Mouse (Mus musculus) Patski (cell line): ENCODE data around the gene Cdh23. TPM values are rescaled to one million over a fixed set of nuclear protein-coding genes. Genes with fewer than 3 reads are reported as not detected.
A peak's percentile ranks its signal among the peaks of the same experiment; 100 is the strongest.

Experiments used
- ATAC-seq: fragments of 100-300 bp; one replicate; pipeline ENCODE4 v1.8.0; 2021
- CTCF ChIA-PET: fragments of 350-600 bp; sonication (Branson Sonifier 250); formaldehyde crosslinking; loops from one replicate; lab custom pipeline; 2022; ENCODE audit warnings: inconsistent platforms; lab: Charles Lee
- POLR2A ChIA-PET: fragments of 350-600 bp; sonication (Branson Sonifier 250); formaldehyde crosslinking; loops from one replicate; lab custom pipeline; 2022; ENCODE audit warnings: antibody characterized with exemption, inconsistent platforms; lab: Charles Lee
- DNase-seq: peaks from one replicate; pipeline ENCODE4 v3.0.0-alpha.2; 2011; ENCODE audit warnings: low read depth, low spot score
- H3K27me3 ChIP-seq: fragments of 371-371 bp; one replicate; pipeline ENCODE4 v1.5.1; 2021
- CTCF ChIP-seq: fragments of 100-300 bp; IDR thresholded peaks from one replicate; pipeline ENCODE4 v1.5.1; 2021
- in situ Hi-C: fragments of 300-500 bp; cut with MboI; formaldehyde crosslinking; loops from 3 replicates; pipeline ENCODE4 v1.11.1; 2018; ENCODE audit warnings: low pct_unique_long_range_greater_than_20kb, mixed read lengths
- polyA plus RNA-seq: library from polyadenylated mRNA; unstranded; gene quantifications from one replicate; pipeline ENCODE4 v1.2.3, GENCODE M21; 2021

Cdh23 gene
- polyA plus RNA-seq, 1 experiment from 2014 or later: 0.19 TPM

DNA sequence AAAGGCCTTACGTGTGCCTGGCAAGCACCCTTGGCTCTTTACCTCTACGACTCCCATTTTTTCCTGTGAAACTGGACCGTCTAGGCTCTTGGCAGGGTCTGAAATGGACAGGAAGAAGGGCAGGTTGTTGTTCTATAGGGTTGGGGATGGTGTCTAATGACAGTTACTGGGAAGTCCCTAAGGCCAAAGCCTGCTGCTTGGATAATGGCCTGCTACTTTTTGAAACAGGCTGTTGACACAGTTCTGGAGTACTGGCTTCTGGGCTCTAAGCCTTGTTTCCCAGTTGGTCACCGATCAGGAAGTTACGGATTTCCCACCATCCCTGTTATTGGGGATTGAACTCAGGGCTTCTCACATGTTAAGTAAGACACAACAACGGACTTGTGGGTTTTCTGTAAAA, 415.9 kb downstream of the Cdh23 start:
- CTCF ChIA-PET: interaction anchor here (1.0 kb wide), 1 partner anchor 34 kb away, joined by 3 read pairs; no protein-coding TSS in a partner anchor
- DNase-seq (no peak), ATAC-seq (no peak)
- POLR2A ChIA-PET: no interaction called here
- TF ChIP-seq CTCF: no peak
- in situ Hi-C loops: no loop called here
- no peaks in the 10 kb centered on the region for H3K27me3 ChIP-seq

DNA sequence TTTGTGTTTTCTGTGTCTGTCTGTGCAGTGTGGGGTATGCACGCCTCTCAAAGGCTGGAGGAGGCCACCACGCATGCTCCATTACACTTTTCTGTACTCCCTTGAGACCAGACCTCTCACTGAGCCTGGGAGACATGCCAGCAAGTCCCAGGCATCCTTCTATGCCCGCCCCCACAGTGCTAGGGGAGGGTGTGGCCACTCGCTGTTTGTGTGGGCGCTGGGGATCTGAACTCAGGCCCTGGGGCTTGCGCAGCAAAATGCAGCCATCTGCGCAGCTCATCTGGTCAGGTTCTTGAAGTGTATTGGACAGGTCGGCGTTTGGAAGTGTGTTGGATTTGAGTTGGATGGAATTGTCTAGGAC, 416.4 kb downstream of the Cdh23 start:
- ChIA-PET CTCF (interaction anchor here (1.0 kb wide), 1 partner anchor 34 kb away, joined by 3 read pairs; no protein-coding TSS in a partner anchor), POLR2A (interaction anchor here (0.9 kb wide), 1 partner anchor 10 kb away, joined by 3 read pairs; no protein-coding TSS in a partner anchor)
- TF ChIP-seq CTCF: no peak
- ATAC-seq (no peak), DNase-seq (no peak)
- in situ Hi-C loops: no loop called here
- H3K27me3 ChIP-seq: no peaks in the 10 kb centered on the region

DNA sequence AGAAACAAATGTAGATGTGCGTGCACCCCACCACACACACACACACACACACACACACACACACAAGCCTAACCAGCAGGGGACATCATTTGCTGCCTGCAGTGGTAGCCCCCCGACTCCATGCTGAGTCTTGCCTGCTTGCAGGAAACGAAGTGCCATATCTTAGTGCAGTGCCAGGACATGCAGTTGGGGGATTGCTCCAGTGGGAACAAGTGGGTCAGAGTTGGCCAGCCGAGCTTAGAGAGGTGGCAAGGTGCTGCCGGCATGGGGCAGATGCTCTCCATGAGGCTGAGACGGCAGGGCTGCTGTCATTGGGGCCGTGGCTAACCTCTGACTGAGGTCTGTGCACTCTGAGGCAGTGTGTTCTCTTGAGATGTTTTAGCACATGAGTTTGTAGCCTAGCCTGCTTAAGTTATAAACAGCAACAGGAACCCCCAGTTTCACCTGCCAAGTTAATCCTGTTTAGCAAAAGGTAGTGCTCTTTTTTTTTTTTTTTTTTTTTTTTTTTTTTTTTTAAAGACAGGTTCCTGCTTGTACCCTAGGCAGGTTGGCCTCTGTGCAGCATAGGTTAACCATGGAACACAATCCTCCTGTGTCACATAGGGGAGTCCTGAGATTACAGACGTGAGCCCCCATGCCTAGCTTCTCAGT, 416.9 kb downstream of the Cdh23 start:
- ChIA-PET POLR2A (interaction anchor here (0.9 kb wide), 1 partner anchor 11 kb away, joined by 3 read pairs; no protein-coding TSS in a partner anchor), CTCF (interaction anchor here (0.8 to 1.0 kb wide), 2 partner anchors 15 to 33 kb away, joined by 3 read pairs; no protein-coding TSS in a partner anchor)
- no peak for TF ChIP-seq CTCF
- ATAC-seq: no peak
- DNase-seq: no peak
- in situ Hi-C loops: no loop called here
- H3K27me3 ChIP-seq: no peaks in the 10 kb centered on the region

DNA sequence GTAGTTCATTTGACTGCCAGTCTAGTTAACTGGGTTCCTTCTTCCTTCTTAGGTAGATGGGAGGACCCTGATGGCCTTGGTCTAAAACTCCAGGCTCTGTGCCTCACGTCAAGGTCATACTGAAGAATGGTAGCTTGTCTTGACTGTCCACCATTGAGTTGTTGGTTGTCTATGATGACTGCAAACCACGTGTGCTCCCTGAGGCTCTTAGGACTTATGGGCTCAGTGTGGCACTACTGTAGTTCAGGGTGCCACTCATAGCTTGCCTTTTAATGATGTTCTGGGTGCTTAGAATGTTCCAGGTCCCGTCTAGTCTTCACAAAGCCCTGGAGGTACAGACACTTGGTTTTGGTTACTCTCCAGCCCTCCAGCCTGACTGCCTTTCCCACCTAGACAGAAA, 417.5 kb downstream of the Cdh23 start:
- H3K27me3 ChIP-seq: no peaks in the 10 kb centered on the region
- DNase-seq (no peak), ATAC-seq (no peak)
- ChIA-PET CTCF (interaction anchor here (0.8 kb wide), 1 partner anchor 15 kb away, joined by 3 read pairs; no protein-coding TSS in a partner anchor), POLR2A (interaction anchor here (0.7 to 1.7 kb wide), 3 partner anchors 11 to 26 kb away, joined by 3 read pairs; no protein-coding TSS in a partner anchor)
- TF ChIP-seq CTCF: no peak
- in situ Hi-C loops: no loop called here

DNA sequence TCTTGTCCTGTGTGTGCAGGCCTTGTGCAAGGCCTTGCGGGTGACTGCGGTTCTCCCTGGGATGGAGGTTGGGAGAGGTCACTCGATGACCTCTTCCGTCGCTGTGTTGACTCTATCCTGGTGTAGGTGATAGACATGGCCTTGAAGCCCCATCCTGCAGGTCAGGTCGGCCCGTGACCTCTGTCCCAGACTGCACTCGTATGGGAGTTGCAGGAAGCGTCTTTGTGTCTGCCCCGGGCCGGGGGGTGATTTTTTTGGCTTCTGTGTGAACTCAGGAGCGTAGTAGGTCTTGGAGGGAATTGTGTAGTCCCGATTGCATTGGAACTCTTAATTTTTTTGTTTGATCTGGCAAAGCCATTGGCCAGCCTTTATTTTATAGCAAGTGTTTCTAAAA, 418.3 kb downstream of the Cdh23 start:
- CTCF ChIA-PET: no interaction called here
- no peaks in the 10 kb centered on the region for H3K27me3 ChIP-seq
- no peak for DNase-seq
- peak; percentile 29 for ATAC-seq
- TF ChIP-seq CTCF: no peak
- in situ Hi-C loops: no loop called here
- POLR2A ChIA-PET: interaction anchor here (1.2 to 1.7 kb wide), 2 partner anchors 23 to 25 kb away, joined by 3 read pairs; no protein-coding TSS in a partner anchor

DNA sequence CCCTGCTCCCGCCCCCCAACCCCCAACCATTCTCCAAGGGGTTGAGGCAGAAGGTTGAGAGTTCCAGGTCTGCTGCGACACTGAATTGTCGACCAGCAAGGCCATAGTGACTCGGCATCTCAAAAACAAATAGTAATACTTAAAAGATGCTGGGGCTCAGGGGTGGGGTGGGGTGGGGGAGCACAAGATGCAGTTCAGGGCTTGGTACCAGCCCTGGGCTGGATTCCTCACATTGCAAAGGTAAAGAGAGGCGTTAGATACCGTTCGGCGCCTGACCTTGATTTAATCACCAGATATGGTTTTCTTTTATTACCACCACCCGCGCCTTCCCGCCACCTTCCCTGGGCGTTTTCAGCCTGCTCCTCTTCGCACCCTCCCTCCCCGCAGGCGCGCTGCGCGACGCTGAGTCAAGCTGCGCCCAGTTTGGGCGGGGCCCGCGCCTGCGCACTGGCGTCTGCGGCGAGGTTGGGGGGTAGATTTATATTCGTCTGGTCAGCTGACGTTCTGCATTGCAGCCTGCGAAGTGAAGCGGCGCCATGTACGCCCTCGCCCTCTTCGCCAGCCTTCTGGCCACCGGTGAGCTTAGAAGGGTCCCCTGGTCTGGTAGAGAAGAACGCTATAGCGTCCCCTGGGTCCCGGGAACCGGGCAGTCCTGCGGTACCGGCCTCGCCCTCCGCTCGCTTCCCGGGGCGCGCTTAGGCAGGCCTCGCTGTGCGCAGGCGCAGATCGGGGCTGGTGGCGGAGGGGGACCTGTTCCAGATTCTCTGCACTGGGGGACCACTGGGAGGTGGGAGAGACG, 418.9 kb downstream of the Cdh23 start, which contains the start of gene Psap:
Psap (plus strand) TSS at position 421 of the 799 bp plus-strand sequence.
- in situ Hi-C loops: no loop called here
- TF ChIP-seq CTCF: no peak
- ATAC-seq: peak; percentile 74
- H3K27me3 ChIP-seq: no peaks in the 10 kb centered on the region
- ChIA-PET POLR2A (interaction anchor here (0.6 to 1.7 kb wide), 3 partner anchors 13 to 24 kb away, joined by 3 read pairs; no protein-coding TSS in a partner anchor), CTCF (no interaction called here)
- peak; percentile 71 for DNase-seq

DNA sequence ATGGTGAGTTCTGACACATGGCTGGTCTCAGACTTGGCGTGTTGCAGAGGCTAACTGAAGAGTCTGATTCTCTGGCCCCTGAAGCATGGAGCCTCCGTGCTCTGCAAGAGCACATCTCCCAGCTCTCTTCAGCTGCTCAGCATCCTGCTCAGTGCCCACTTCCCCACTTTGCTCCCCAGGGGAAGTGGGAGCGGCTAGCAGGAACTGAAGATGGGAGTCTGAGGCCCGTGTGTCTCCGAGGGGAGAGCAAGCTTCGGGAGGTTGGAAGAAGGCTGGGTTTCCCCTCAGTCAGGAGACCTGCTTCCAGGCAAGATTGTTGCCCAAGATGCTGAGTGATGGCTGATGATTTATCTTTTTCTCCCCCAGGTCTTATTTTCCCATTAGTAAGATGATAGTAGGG, 422.9 kb downstream of the Cdh23 start:
- POLR2A ChIA-PET: interaction anchor here (0.8 kb wide), 1 partner anchor 9 kb away, joined by 3 read pairs; no protein-coding TSS in a partner anchor
- no peaks in the 10 kb centered on the region for H3K27me3 ChIP-seq
- in situ Hi-C loops: no loop called here
- no peak for TF ChIP-seq CTCF
- ATAC-seq (no peak), DNase-seq (no peak)
- CTCF ChIA-PET: no interaction called here

DNA sequence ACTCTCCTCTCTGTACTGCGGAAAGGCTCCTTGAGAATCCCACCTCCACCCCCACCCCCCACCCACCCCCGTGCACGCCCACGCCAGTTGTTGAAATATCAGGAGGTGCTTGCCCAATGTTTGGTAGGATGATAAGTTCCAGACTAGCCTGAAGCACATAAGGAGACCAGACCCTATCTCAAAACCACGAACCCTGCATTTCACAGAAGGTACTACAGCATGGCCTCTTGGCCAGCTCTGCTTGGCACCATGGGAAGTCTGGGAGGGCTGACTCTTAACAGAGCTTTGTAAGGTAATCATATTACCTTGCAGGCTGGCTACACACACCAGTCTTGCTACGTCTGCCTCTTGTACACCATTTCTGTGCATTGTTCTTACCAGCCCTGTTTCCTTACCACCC, 424.0 kb downstream of the Cdh23 start:
- CTCF ChIA-PET: no interaction called here
- TF ChIP-seq CTCF: no peak
- no peaks in the 10 kb centered on the region for H3K27me3 ChIP-seq
- POLR2A ChIA-PET: interaction anchor here (0.6 kb wide), 1 partner anchor 27 kb away, joined by 3 read pairs; no protein-coding TSS in a partner anchor
- in situ Hi-C loops: no loop called here
- ATAC-seq (no peak), DNase-seq (no peak)

DNA sequence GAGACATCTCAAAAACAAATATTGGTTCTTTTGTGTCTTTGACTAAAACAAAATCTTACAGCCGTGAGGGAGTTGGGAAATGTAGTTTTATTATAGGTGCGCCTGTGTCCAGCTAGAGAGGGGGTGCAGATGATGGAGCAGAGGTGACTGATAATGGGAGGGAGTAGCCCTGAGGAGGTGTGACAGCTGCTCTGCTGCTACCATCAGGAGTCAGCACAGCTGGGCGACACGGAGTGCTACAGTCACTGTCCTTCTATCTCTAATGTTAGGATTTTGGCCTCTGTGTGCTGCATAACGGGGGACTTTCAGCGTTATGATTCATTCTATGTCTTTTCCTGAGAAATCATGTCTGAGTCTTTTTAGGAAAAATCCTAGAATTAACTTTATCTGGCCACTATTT, 425.3 kb downstream of the Cdh23 start:
- ChIA-PET POLR2A (no interaction called here), CTCF (no interaction called here)
- TF ChIP-seq CTCF: no peak
- in situ Hi-C loops: no loop called here
- no peak for DNase-seq
- ATAC-seq: no peak
- no peaks in the 10 kb centered on the region for H3K27me3 ChIP-seq

DNA sequence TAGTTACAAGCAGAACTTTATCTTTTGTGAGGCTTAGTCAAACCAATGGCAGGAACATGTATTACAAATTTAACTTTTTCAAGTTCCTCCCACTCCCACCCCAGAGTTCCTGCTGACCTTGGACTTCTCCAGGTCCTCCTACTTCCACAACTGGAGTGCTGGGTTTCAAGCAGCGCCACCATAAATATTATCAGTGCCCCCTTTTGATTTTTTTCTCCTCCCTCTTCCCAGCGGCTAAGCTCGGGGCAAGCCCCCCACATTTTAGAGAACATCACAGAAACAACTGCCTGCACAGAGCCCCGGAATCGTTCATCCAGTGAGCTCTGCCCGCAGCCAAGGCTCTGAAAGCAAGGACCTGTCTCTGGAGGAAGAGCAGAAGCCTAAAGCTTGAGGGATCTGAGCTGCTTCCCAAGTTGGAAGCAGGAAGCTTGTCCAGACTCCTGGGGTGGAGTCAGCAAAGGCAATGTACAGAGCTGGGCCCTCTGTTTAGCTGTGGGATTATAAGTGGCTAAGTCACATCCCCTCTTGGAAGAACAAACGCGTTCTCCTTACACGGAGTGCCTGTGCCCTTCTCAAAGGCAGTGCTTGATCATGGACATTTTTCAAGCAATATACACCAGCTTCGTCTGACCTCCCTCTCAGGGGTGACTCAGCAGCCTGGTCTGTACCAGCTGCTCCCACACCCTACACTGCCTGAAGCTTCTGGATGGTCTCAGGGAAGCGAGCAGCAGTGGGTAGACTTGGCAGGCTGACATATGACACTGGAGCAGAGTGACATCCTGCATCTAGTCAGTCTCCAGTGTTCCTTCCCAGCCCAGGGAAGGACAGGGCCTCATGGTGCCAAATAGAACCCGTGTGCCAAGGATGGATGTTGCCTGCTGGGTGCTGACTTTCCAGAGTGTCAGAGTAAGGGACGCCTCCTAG, 426.9 kb downstream of the Cdh23 start:
- TF ChIP-seq CTCF: no peak
- DNase-seq: no peak
- ATAC-seq: no peak
- ChIA-PET POLR2A (no interaction called here), CTCF (interaction anchor here (2.3 kb wide), 1 partner anchor 25 kb away, joined by 5 read pairs; no protein-coding TSS in a partner anchor)
- no peaks in the 10 kb centered on the region for H3K27me3 ChIP-seq
- in situ Hi-C loops: no loop called here
